Mouse (Mus musculus) kidney, adult 2 months (tissue): Measurements from ENCODE around the gene Pcyt1a.

Source experiments
- CTCF ChIP-seq: fragments of 200-500 bp; conservative IDR thresholded peaks from 2 replicates; pipeline ENCODE4 v1.5.1; 2011; ENCODE audit warnings: low read depth, mild to moderate bottlenecking, control low read depth, low read length, moderate library complexity, mixed read lengths; ENCODE audit not compliant: insufficient read depth, insufficient read length
- POLR2A ChIP-seq: fragments of 200-500 bp; IDR thresholded peaks from one replicate; pipeline ENCODE4 v1.6.1; 2011; ENCODE audit warnings: low read depth, low read length, control low read depth

GRCm38 (mm10) chr16:32488939-32489338 lies 58.2 kb downstream of the Pcyt1a start:
- TF ChIP-seq POLR2A (no peak), CTCF (no peak)
